Mouse (Mus musculus) erythroblast, embryonic 14.5 days (primary cell): ENCODE measurements at regions not wholly inside any gene's neighbourhood (a gene's known extent, or its start where the extent isn't known, plus 50 kb on each side); places are given as distances from the start of the nearest gene placed in this dataset.

ENCODE experiments used
- H3K27me3 ChIP-seq: 2 replicates; pipeline ENCODE4 v1.6.1; 2012; ENCODE audit warnings: inconsistent platforms; ENCODE audit not compliant: control insufficient read depth
- H3K36me3 ChIP-seq: 2 replicates; pipeline ENCODE4 v1.6.1; 2012; ENCODE audit warnings: mild to moderate bottlenecking, inconsistent platforms; ENCODE audit not compliant: control insufficient read depth
- H3K4me1 ChIP-seq: 2 replicates; pipeline ENCODE4 v1.6.1; 2012; ENCODE audit warnings: inconsistent platforms; ENCODE audit not compliant: control insufficient read depth
- H3K4me3 ChIP-seq: replicated peaks from 2 replicates; pipeline ENCODE3; 2012; ENCODE audit warnings: moderate library complexity, mild to moderate bottlenecking, inconsistent platforms
- H3K9me3 ChIP-seq: 2 replicates; pipeline ENCODE4 v1.6.1; 2012; ENCODE audit warnings: low read length, inconsistent platforms, mixed read lengths; ENCODE audit not compliant: control insufficient read depth
- GATA1 ChIP-seq: IDR thresholded peaks from 2 replicates; pipeline ENCODE4 v1.6.1; 2012; ENCODE audit warnings: low read length, inconsistent platforms, mixed read lengths
- TAL1 ChIP-seq: IDR thresholded peaks from 3 replicates; pipeline ENCODE4 v1.6.1; 2012; ENCODE audit warnings: low read length, inconsistent platforms, mixed read lengths

DNA sequence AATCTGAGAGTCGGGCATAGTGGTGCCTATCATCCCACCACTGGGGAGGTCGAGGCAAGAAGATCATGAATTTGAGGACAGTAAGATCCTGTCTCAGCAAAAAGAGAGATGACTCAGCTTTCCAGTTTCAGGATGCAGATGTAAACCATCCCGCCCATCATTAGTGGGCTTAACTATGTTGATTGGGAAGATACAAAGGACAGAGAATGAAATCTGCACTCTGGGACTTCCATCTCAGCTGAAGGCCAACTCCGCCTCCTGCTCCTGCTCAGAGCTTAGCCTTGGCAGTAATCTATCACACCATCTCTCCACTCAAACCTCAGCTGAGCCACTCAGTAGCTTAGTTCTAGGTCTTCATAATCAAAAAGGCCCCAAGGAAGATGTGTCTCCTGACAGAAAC, 90.5 kb upstream of the Gadd45a start:
- Histone ChIP-seq H3K27me3 (peaks cover 23% of the 10 kb centered on the region), H3K36me3 (no peaks in the 10 kb centered on the region), H3K4me3 (no peak overlapping the region), H3K4me1 (peaks cover 3% of the 10 kb centered on the region; the same call in 1 of the 2 replicates), H3K9me3 (peaks cover 3% of the 10 kb centered on the region; the same call in 1 of the 2 replicates)
- no peak for TF ChIP-seq TAL1
- TF ChIP-seq GATA1: no peak

DNA sequence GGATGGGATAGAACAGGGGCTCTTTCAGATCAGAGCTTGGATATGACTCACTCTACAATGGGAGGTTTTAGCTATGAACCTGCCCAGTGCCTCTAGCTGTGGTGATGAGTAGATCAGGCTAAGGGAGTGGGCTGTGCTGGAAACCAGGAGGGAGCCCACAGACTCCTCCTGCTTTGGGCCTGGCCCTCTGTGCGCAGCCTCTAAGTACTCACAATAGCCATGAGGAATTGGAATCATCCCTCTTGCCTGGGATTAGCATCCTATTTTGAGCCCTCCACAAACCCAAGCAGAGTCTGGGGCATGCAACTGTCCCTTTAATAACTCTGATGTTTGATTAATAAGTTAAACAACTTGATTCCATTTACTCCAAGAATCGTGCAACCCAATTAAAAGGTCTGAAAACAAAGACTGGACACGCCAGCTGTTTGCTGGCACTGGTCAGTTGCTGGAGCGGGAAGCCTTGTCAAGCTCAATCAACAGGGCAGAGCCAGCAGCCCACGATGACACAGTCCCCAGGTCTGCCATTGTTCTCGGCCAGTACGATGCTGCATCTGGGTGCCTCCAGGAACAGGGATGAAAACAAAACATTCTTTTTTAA, 88.6 kb upstream of the Gadd45a start:
- no peaks in the 10 kb centered on the region for H3K9me3 ChIP-seq
- no peaks in the 10 kb centered on the region for H3K36me3 ChIP-seq
- TF ChIP-seq GATA1: no peak
- TF ChIP-seq TAL1: no peak
- peaks cover 20% of the 10 kb centered on the region for H3K27me3 ChIP-seq
- H3K4me1 ChIP-seq: peaks cover 3% of the 10 kb centered on the region; the same call in 1 of the 2 replicates
- H3K4me3 ChIP-seq: no peak overlapping the region

DNA sequence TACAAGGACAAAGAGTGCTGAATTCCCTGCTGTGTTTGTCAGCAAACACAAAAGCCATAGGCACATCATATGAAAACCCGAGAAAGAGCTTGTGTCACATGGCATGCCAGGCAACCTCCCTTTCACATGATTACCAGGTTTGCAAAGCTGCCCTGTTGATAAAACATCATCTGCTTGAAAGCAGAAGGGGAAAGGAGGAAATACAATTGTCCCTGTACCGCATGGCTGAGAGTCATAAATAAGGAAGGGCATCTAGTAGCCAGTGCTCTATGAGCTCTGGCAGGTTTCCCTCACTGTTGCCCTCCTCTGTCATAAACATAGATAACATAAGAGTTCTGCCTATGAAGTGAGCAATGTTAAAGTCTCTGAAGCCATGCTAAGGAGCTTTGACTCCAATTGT, 86.8 kb upstream of the Gadd45a start:
- Histone ChIP-seq H3K27me3 (peaks cover 7% of the 10 kb centered on the region), H3K9me3 (no peaks in the 10 kb centered on the region), H3K36me3 (no peaks in the 10 kb centered on the region), H3K4me1 (peaks cover 3% of the 10 kb centered on the region; the same call in 1 of the 2 replicates), H3K4me3 (no peak overlapping the region)
- TF ChIP-seq TAL1: no peak
- no peak for TF ChIP-seq GATA1

DNA sequence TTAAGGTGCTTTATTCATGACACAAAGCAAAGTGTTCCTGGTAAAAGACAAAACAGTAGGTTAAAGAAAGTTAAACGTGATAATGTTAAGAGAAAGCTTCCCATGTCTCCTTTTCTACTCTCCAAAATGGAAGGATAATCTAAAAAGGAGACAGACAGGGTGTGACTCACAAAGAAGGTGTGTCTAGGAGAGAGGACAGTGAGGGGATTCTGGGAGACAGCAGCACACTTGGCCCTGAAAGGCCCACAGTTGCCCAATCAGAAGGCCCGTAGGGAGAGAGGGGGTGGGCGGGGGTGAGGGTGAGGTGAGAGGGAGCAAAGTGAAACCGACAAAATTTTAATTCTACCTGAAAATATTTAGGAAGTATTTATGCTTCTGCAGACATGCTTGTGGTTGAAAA, 85.8 kb upstream of the Gadd45a start:
- no peaks in the 10 kb centered on the region for H3K36me3 ChIP-seq
- H3K9me3 ChIP-seq: no peaks in the 10 kb centered on the region
- peaks cover under 1% of the 10 kb centered on the region; the same call in 1 of the 2 replicates for H3K27me3 ChIP-seq
- H3K4me3 ChIP-seq: no peak overlapping the region
- peaks cover 3% of the 10 kb centered on the region; the same call in 1 of the 2 replicates for H3K4me1 ChIP-seq
- TF ChIP-seq TAL1 (no peak), GATA1 (no peak)

DNA sequence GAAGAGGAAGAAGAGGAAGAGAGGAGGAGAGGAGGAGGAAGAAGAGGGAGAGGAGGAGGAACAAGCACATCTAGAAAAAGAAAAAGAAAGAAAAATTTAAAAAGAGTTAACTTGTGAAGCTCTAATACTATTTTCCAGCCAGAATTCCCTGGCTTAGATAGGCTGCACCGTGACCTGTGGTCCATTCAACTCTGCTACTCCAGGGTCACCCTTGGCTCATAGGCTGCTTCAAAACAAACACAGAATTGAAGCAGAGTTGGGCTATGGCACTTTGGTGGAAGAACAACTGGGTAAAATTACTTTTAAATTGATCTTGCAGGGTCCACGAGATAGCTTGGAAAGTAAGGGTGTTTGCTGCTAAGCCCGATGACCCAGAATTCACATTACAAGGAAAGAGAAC, 79.0 kb upstream of the Gadd45a start:
- Histone ChIP-seq H3K27me3 (peaks cover 30% of the 10 kb centered on the region), H3K4me3 (no peak overlapping the region), H3K9me3 (no peaks in the 10 kb centered on the region), H3K36me3 (no peaks in the 10 kb centered on the region), H3K4me1 (peaks cover 5% of the 10 kb centered on the region)
- TF ChIP-seq TAL1 (no peak), GATA1 (no peak)

DNA sequence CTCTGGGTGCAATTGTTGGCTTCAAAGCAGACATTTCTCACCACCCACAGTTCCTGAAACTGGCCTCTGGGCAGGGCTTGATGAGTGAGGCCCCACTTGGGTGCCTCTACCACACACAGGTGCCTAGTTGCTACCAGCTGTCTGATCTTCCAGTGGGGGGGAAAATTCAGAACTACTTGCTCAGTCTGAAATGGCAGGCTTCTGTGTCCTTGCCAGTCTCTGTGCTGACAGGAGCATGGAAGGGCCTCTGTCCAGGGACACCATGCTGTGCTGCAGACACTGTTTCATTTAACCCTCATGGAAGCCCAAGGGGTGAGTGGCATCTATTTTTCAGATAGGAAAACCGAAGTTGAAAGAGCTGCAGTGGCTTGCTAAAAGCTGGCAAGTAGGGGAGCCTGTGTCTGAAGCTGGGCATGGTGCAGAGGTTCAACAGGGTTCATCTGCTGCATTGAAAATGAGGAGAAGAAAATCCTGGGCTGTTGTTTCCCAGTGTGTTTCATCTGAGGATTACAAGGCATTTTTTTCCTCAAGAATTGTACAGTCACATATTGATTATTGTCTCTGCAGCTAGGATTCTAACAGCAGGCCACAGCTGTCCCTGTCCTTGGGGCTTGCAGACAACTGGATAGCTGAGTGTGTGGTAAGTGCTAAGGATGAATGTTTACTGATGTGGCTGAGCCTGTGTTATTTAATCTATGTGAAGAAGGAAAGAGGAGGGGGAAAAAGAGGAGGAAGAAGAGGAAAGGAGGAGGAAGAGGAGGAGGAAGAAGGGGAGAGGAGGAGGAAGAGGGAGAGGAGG, 78.4 kb upstream of the Gadd45a start:
- no peak for TF ChIP-seq GATA1
- no peak for TF ChIP-seq TAL1
- H3K36me3 ChIP-seq: no peaks in the 10 kb centered on the region
- peaks cover 32% of the 10 kb centered on the region for H3K27me3 ChIP-seq
- peaks cover 5% of the 10 kb centered on the region for H3K4me1 ChIP-seq
- H3K9me3 ChIP-seq: no peaks in the 10 kb centered on the region
- no peak overlapping the region for H3K4me3 ChIP-seq

DNA sequence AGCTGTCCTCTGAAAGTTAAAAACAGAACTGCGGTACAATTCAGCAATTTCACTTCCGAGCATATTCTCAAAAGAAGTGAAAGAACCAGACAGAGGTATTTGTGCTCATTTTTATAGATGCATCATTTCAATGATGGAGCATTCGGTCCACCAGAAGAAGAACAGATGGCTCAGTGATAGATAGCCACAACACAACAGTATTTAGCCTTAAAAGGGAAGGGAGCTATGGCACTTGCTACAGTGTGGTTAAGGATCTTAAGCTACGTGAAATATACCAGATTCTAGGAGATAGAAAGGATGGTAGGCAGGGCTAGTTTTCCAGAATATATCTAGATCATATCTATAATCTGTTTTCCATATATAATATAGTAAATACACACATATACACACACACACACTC, 77.5 kb upstream of the Gadd45a start:
- Histone ChIP-seq H3K36me3 (no peaks in the 10 kb centered on the region), H3K4me1 (peaks cover 5% of the 10 kb centered on the region), H3K4me3 (no peak overlapping the region), H3K9me3 (no peaks in the 10 kb centered on the region), H3K27me3 (peaks cover 32% of the 10 kb centered on the region)
- TF ChIP-seq GATA1: no peak

DNA sequence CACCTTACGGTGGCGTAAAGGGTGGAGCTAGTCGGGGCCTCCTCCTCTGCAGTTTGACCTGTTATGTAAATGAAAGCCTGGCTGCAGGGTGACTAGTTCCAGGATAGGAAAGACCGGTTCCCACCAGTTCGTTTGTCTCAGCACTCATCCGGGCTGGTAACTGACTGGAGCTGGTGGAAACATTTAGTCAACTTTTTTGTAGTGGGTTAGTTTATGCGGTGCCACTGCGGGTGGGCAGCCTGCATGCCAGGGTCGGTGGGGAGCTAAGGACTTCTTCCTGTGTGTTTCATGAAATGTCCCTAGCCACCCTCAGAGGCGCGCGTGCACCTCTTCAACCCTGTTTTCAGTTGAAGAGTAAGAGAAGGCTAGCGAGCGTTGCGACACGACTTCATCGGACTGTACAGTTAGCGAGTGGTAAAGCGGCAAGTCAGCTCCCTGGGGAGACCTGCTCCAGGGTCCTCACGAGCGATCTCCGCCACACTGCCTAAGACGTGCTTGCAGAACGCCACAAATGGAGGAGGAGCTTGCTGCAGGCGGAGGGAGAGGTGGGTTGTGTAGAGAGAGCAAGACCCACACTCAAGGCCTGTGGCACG, 76.5 kb upstream of the Gadd45a start:
- peak overlapping the region; percentile 29 for H3K4me3 ChIP-seq

DNA sequence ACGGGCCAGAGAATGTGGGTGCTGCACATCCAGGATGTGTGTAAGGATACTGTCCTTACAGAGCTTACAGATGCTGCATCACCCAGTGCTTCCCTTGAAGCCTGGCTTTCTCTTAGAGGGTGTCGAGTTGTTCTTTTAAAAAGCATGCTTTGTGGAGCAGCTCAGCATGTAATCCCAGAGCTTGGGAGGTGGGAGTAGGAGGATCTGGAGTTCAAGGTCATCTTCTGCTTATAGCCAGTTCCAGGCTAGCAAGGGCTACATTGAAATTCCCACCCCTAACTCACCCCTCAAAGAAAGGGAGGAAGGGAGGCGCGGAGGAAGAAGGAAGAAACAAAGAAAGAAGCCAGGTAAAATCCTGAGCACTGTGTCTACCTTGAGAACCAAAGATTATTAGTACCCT, 76.0 kb upstream of the Gadd45a start:
- no peak for TF ChIP-seq TAL1
- H3K4me3 ChIP-seq: no peak overlapping the region
- peaks cover 32% of the 10 kb centered on the region for H3K27me3 ChIP-seq
- H3K9me3 ChIP-seq: no peaks in the 10 kb centered on the region
- peaks cover 5% of the 10 kb centered on the region for H3K4me1 ChIP-seq
- no peaks in the 10 kb centered on the region for H3K36me3 ChIP-seq

More for the DNA sequence above, 76.5 kb upstream of the Gadd45a start:
- Histone ChIP-seq H3K27me3 (peaks cover 32% of the 10 kb centered on the region), H3K9me3 (no peaks in the 10 kb centered on the region), H3K4me1 (peaks cover 5% of the 10 kb centered on the region), H3K36me3 (no peaks in the 10 kb centered on the region)
- TF ChIP-seq TAL1 (no peak), GATA1 (no peak)
